Mouse (Mus musculus): Measurements from ENCODE around the gene Lifr.
A peak's percentile ranks its signal among the peaks of the same experiment; 100 is the strongest.

The Lifr gene

GRCm38 (mm10) chr15:7129127-7129943 is 38.9 kb downstream of the Lifr start:
- DNase-seq (ENCODE audit: low spot score) = peak; percentile 76

GRCm38 (mm10) chr15:7129944-7130287 is 39.5 kb downstream of the Lifr start:
- no peak for DNase-seq (ENCODE audit: low spot score)

- no peak for DNase-seq (ENCODE audit: low spot score)
These were observed 40.3 kb downstream of the Lifr start for GRCm38 (mm10) chr15:7130691-7131225.

- no peak for DNase-seq (ENCODE audit: low spot score)
These were observed 42.3 kb downstream of the Lifr start for GRCm38 (mm10) chr15:7132741-7133140.

- no peak for DNase-seq (ENCODE audit: low spot score)
These were observed 44.1 kb downstream of the Lifr start for GRCm38 (mm10) chr15:7134454-7135052.

GRCm38 (mm10) chr15:7135982-7136562 is 45.7 kb downstream of the Lifr start:
- no peak for DNase-seq (ENCODE audit: low spot score)

GRCm38 (mm10) chr15:7136912-7137311 is 46.5 kb downstream of the Lifr start:
- no peak for DNase-seq (ENCODE audit: low spot score)

GRCm38 (mm10) chr15:7137607-7138006 is 47.2 kb downstream of the Lifr start:
- DNase-seq (ENCODE audit: low spot score) = no peak

- no peak for DNase-seq (ENCODE audit: low spot score)
These were observed 48.1 kb downstream of the Lifr start for GRCm38 (mm10) chr15:7138471-7138870.

- no peak for DNase-seq (ENCODE audit: low spot score)
These were observed 49.9 kb downstream of the Lifr start for GRCm38 (mm10) chr15:7140322-7140721.

GRCm38 (mm10) chr15:7141246-7141645 is 50.8 kb downstream of the Lifr start:
- DNase-seq (ENCODE audit: low spot score) = no peak

- DNase-seq (ENCODE audit: low spot score) = no peak
These were observed 53.3 kb downstream of the Lifr start for GRCm38 (mm10) chr15:7143689-7144170.

- no peak for DNase-seq (ENCODE audit: low spot score)
These were observed 54.1 kb downstream of the Lifr start for GRCm38 (mm10) chr15:7144542-7144941.

- no peak for DNase-seq (ENCODE audit: low spot score)
These were observed 54.5 kb downstream of the Lifr start for GRCm38 (mm10) chr15:7144942-7145341.

- no peak for DNase-seq (ENCODE audit: low spot score)
These were observed 55.1 kb downstream of the Lifr start for GRCm38 (mm10) chr15:7145555-7145954.

- DNase-seq (ENCODE audit: low spot score) = no peak
These were observed 56.1 kb downstream of the Lifr start for GRCm38 (mm10) chr15:7146529-7146928.

- DNase-seq (ENCODE audit: low spot score) = no peak
These were observed 59.4 kb downstream of the Lifr start for GRCm38 (mm10) chr15:7149796-7150195.

- no peak for DNase-seq (ENCODE audit: low spot score)
These were observed 60.2 kb downstream of the Lifr start for GRCm38 (mm10) chr15:7150591-7150990.

- no peak for DNase-seq (ENCODE audit: low spot score)
These were observed 61.8 kb downstream of the Lifr start for GRCm38 (mm10) chr15:7152116-7152760.

GRCm38 (mm10) chr15:7154010-7154736 is 63.8 kb downstream of the Lifr start:
- no peak for DNase-seq (ENCODE audit: low spot score)

- no peak for DNase-seq (ENCODE audit: low spot score)
These were observed 64.3 kb downstream of the Lifr start for GRCm38 (mm10) chr15:7154737-7155090.

- DNase-seq (ENCODE audit: low spot score) = no peak
These were observed 67.2 kb downstream of the Lifr start for GRCm38 (mm10) chr15:7157658-7158057.

All from ovary, postnatal 10 days (tissue).